Mouse (Mus musculus) left cerebral cortex, postnatal 10 days (tissue): Measurements from ENCODE around the gene Tango6. TPM values are rescaled to one million over a fixed set of nuclear protein-coding genes. Genes with fewer than 3 reads are reported as not detected.

Source experiments
- DNase-seq, 2 experiments: peaks; one replicate each; pipeline ENCODE4 v3.0.0; 2021 to 2022; ENCODE audit warnings: low spot score in 2 of 2, mixed read lengths in 1 of 2; ENCODE audit errors: extremely low spot score in 1 of 2
- intact Hi-C: fragments of 180-260 bp; cut with DNase I; formaldehyde crosslinking; loops from one replicate; pipeline ENCODE4 v1.15.1; 2025
- total RNA-seq, 2 experiments: library from RNA; stranded (reverse); gene quantifications; 2 replicates each; pipeline ENCODE4 v1.2.3; 2021

Gene Tango6
- total RNA-seq, 2 experiments from 2014 or later, result 6.1 to 6.8 TPM

DNA sequence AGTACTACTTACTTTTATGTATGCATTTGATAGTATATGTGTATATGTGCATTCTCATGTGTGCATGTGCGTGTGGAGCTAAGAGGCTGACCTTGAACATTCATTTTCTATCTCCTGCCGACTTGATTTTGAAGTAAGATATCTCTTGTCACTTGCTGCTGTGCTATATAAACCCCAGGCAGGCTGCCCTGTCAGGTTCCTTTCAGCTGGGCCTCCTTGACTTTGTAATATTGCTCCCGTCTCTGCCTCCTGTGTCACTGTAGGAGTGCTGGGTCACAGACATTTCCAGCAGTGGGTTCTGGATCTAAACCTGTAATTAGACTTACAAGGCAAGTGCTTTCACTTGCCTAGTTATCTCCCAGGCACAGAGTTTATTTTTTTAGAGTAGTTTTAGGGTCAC lies 50.8 kb downstream of the Tango6 start:
- DNase-seq, result no peak
- intact Hi-C loops, result no loop called here

- DNase-seq, result no peak
- intact Hi-C loops, result no loop called here
These were observed 51.4 kb downstream of the Tango6 start for GRCm38 (mm10) chr8:106734222-106734621.

GRCm38 (mm10) chr8:106736861-106737662 lies 54.2 kb downstream of the Tango6 start:
- intact Hi-C loops, result no loop called here

GRCm38 (mm10) chr8:106737846-106738245 lies 55.0 kb downstream of the Tango6 start:
- DNase-seq, result no peak

More at GRCm38 (mm10) chr8:106736861-106737662, 54.2 kb downstream of the Tango6 start:
- DNase-seq, result no peak

DNA sequence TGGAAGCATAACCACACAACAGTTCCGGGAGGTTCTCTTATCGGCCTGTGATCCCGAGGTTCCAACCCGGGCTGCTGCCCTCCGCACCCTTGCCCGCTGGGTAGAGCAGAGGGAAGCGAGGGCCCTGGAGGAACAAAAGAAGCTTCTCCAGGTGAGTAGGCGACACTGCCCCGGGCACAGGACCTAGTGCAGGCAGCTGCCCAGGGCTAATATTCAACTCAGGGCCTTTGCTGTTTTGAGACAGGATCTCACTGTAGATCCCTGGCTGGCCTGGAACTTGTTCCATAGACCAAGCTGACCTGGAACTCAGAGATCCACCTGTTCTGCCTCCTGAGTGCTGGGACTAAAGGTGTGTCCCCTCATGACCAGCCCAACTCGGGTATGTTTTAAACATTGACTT lies 59.5 kb downstream of the Tango6 start:
- intact Hi-C loops, result no loop called here
- no peak for DNase-seq

More at GRCm38 (mm10) chr8:106737846-106738245, 55.0 kb downstream of the Tango6 start:
- intact Hi-C loops, result no loop called here

DNA sequence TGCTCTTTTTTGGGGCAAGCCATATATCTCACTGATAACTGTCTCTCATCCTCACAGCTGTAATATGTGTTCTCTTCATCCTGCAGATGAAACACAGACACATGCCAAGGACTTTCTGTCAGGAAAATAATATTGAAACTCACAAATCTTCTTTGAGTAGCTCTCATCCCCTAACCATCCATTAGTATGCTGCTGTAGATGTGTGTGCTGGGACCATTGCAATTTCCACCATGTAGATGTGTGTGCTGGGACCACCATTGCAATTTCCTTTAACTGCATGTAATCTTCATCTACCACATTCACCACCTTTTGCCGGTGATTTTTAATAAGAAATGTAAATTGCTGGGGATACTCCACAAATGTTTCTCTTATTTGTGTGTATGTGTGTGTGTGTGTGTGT lies 60.5 kb downstream of the Tango6 start:
- DNase-seq, result no peak
- intact Hi-C loops, result no loop called here

DNA sequence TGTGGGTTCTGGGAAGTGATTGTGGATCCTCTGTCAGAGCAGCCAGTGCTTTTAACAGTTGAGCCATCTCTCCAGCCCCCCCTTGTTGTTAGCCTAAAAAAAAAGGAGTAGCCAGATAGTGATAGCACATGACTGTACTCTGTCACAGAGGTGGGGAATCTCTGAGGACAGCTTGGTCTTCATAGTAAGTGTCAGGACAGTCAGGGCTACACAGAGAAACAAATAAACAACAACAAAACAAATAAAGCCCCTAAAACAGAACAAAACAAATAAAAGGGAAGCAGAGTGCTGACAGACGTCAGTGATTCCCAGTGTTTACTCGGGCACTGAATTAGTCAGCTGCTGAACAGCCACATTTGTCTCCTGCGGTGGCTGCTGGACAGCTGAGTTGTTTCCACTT lies 70.6 kb downstream of the Tango6 start:
- no peak for DNase-seq
- intact Hi-C loops, result no loop called here

DNA sequence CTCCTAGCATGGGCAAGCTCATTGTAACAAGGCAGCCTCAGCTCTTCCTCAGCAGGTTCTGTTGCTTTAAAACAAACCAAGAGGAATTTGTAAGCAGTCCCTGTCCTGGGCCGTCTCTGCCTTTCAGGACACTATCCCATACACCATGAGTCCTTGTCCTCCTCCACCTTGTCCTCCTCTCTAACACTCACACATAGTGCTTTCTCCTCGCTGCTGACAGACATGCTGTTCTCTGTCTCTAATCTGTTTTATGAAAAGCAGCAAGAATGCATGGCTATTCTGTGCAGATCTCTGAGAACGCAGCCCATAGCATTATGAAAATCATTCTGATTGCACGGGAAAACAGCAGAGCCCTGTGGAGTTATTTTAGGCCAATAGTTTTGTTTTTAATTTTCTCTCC lies 78.4 kb downstream of the Tango6 start:
- intact Hi-C loops, result no loop called here
- no peak for DNase-seq

DNA sequence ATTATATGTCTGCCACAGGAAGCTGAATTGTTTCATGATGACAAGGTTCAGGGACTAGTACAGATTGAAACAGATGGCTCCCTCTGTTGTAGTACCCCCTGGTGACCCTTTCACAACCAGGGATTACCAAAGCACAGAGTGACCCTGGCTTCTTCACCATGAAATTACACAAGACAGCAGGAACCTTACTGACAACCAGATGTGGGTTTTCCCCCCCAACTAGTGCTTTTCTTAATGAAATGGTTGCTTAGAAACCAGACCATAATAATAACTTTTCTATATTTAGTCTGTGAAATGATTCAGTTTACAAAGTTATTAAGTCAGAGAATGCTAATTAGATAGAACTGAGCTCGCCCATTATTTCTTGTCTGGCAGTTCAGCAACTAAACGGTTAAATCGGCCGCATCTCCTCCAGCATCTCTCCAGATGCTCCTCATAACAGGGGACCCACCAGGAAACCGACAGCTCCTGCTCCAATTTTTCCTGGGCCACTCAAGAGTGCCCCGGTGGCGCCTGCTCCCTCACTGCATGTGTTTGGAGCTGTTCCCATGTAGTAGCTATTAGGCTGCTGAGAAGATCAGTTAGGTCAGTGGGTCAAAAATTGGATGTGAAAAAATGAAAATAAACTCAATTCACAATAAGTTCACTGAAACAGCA lies 79.1 kb downstream of the Tango6 start:
- intact Hi-C loops, result no loop called here
- DNase-seq, result no peak

DNA sequence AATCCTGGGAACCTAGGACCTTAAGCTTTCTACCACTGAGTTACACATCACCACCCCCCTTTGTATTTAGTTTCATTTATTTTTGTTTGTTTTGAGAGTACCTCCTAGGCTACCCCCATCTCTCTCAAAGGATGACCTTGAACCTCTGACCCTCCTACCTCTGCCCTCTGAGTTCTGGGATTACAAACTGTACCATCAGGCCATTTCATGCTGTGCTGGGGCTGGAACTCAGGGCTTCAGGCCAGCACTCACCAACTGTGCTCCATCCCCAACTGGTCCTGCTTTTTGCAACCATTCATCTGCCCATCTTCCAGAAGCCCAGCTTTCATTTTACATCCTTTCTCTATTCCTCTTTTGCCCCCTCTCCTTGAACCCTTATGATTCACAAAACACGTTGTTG lies 81.7 kb downstream of the Tango6 start:
- DNase-seq, result no peak
- intact Hi-C loops, result no loop called here

DNA sequence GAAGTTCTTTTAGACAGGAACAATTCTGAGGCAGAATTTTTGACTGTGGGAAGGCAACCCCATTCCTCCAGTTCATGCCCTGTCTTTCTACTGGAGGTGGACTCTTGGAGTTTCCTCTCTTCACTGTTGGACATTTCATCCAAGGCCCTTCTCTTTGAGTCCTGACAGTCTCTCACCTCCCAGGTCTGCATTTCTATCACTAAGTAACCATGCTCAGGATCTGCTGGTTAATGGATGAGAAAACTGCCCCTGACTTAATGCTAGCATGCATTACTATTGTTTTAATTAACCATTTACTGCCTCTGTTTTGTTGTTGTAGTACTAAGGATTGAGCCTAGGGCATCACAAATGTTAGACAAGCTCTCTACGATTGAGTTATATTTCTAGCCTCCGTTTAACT lies 82.7 kb downstream of the Tango6 start:
- intact Hi-C loops, result no loop called here
- DNase-seq, result no peak

- intact Hi-C loops, result no loop called here
- DNase-seq, result no peak
These were observed 83.9 kb downstream of the Tango6 start for GRCm38 (mm10) chr8:106766736-106767135.

GRCm38 (mm10) chr8:106769147-106769805 lies 86.4 kb downstream of the Tango6 start:
- DNase-seq, result no peak
- intact Hi-C loops, result no loop called here

- intact Hi-C loops, result no loop called here
- DNase-seq, result no peak
These were observed 87.8 kb downstream of the Tango6 start for GRCm38 (mm10) chr8:106770596-106771179.

- intact Hi-C loops, result no loop called here
- no peak for DNase-seq
These were observed 89.2 kb downstream of the Tango6 start for GRCm38 (mm10) chr8:106772094-106772493.

GRCm38 (mm10) chr8:106772501-106772900 lies 89.6 kb downstream of the Tango6 start:
- intact Hi-C loops, result no loop called here

DNA sequence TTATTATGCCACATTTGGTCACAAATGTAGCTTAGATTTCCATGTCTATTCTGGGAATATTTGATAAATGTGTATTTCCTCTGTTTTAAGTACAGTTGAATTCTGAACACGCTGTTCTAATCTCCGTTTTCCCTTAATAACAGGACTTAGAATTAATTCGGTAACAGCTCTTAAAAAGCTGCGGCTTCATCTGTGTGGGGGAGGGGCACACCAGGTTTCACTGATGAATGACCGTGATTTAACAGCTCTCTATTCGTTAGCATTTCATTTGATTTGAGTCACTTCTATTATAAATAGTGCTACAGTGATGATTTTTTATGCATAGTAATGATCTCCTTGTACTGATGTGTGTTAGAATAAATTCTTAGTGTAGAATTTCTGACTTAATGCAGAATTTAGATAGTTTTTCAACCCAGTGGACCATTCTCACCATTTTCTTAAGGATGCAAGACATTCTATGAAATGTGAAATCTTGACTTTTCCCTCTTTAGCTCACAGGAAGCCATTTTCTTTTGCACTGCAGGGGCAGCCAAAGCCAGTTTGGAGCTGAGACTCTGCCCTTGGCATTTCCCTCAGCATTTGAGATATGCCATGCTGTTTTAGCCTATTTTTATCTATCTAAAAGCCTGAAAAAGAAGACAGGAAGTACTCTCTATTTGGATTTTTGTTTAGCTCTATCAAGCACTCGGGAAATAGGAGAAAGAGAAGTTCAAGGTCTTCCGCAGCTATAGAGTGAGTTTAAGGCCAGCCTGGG lies 91.9 kb downstream of the Tango6 start:
- intact Hi-C loops, result no loop called here
- DNase-seq, result peak; percentile 23 to 30

More at GRCm38 (mm10) chr8:106772501-106772900, 89.6 kb downstream of the Tango6 start:
- no peak for DNase-seq

DNA sequence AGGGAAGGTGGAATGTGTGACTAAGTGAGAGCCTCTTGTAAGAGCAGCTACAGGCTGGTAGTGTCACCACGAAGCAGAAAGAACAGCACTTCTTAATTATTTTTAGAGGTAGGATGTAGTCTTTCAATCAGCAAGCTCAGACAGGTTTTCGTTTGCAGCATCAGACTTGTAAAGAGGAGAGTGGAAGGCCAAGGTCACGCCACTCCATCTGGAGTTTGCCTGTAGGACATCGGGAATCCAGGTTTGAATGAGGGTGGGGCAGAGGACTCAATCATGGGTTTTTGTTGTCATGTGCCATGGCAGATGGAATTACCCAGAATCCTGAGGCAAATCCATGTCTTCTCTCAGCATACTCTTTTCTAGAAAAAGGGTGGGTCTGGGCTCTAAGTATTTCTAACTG lies 106.8 kb downstream of the Tango6 start:
- DNase-seq, result no peak
- intact Hi-C loops, result no loop called here

DNA sequence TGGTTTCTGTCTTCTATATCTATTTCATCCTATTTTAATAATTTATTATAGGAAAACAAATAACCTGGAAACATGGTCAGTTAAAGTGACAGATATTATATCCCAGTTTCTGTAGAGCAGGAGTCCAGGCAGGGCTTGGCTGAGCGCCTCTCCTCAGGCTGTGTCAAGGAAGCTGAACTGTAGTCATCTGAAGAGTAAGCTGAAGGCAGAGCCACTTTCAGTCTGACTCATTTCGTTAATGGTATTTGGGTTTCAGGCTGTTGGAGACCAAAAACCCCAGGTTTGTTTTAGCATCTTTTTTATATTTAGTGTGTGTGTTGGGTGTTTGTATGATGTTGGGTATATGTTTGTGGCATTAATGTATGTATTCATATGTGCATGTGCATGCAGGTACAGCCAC lies 112.0 kb downstream of the Tango6 start:
- DNase-seq, result no peak
- intact Hi-C loops, result no loop called here
